Mouse (Mus musculus): ENCODE data around the gene Ece1.

GRCm38 (mm10) chr4:137913321-137914057 lies 51.5 kb downstream of the Ece1 start:
- TF ChIP-seq CTCF (IDR thresholded peaks at IDR 0.05; ENCODE audit: low read depth) (no peak), EP300 (IDR thresholded peaks at IDR 0.05; ENCODE audit: low read depth) (no peak)
